Mouse (Mus musculus): ENCODE results near the gene Naa50. TPM values are rescaled to one million over a fixed set of nuclear protein-coding genes. Genes with fewer than 3 reads are reported as not detected.

Naa50 gene
- polyA plus RNA-seq (2012; rRNA removed), result 26.5 and 27.5 TPM in 2 replicates

GRCm38 (mm10) chr16:44139536-44140185, at the start of gene Naa50, which contains the start of gene Atp6v1a:
TSS of gene Naa50 (plus strand) at chr16:44139830.
TSS of gene Atp6v1a (minus strand) at chr16:44139705.
- DNase-seq (ENCODE audit: extremely low spot score in 1 of 2, low spot score in 1 of 2), result peak; percentile 82 to 89

GRCm38 (mm10) chr16:44099377-44099776, 40.3 kb upstream of the Naa50 start:
- no peak for DNase-seq (ENCODE audit: extremely low spot score in 1 of 2, low spot score in 1 of 2)

GRCm38 (mm10) chr16:44101181-44101710, 38.4 kb upstream of the Naa50 start:
- DNase-seq (ENCODE audit: extremely low spot score in 1 of 2, low spot score in 1 of 2), result no peak

GRCm38 (mm10) chr16:44102925-44103324, 36.7 kb upstream of the Naa50 start:
- DNase-seq (ENCODE audit: extremely low spot score in 1 of 2, low spot score in 1 of 2), result no peak

GRCm38 (mm10) chr16:44103806-44104766, 35.5 kb upstream of the Naa50 start:
- DNase-seq (ENCODE audit: extremely low spot score in 1 of 2, low spot score in 1 of 2), result no peak

- DNase-seq (ENCODE audit: extremely low spot score in 1 of 2, low spot score in 1 of 2), result no peak
Measured at GRCm38 (mm10) chr16:44105211-44105610, 34.4 kb upstream of the Naa50 start.

- DNase-seq (ENCODE audit: extremely low spot score in 1 of 2, low spot score in 1 of 2), result peak in 1 of 2 experiments; percentile 52
Measured at GRCm38 (mm10) chr16:44109002-44109401, 30.6 kb upstream of the Naa50 start.

GRCm38 (mm10) chr16:44119753-44120501, 19.7 kb upstream of the Naa50 start:
- no peak for DNase-seq (ENCODE audit: extremely low spot score in 1 of 2, low spot score in 1 of 2)

- DNase-seq (ENCODE audit: extremely low spot score in 1 of 2, low spot score in 1 of 2), result no peak
Measured at GRCm38 (mm10) chr16:44122122-44122521, 17.5 kb upstream of the Naa50 start.

GRCm38 (mm10) chr16:44122574-44122973, 17.1 kb upstream of the Naa50 start:
- DNase-seq (ENCODE audit: extremely low spot score in 1 of 2, low spot score in 1 of 2), result peak in 1 of 2 experiments; percentile 47

GRCm38 (mm10) chr16:44122982-44123725, 16.5 kb upstream of the Naa50 start:
- DNase-seq (ENCODE audit: extremely low spot score in 1 of 2, low spot score in 1 of 2), result peak; percentile 59 to 76

GRCm38 (mm10) chr16:44123786-44124185, 15.8 kb upstream of the Naa50 start:
- DNase-seq (ENCODE audit: extremely low spot score in 1 of 2, low spot score in 1 of 2), result peak in 1 of 2 experiments; percentile 48

GRCm38 (mm10) chr16:44124713-44125112, 14.9 kb upstream of the Naa50 start:
- peak in 1 of 2 experiments; percentile 52 for DNase-seq (ENCODE audit: extremely low spot score in 1 of 2, low spot score in 1 of 2)

GRCm38 (mm10) chr16:44125436-44125835, 14.2 kb upstream of the Naa50 start:
- no peak for DNase-seq (ENCODE audit: extremely low spot score in 1 of 2, low spot score in 1 of 2)

GRCm38 (mm10) chr16:44126437-44126836, 13.2 kb upstream of the Naa50 start:
- no peak for DNase-seq (ENCODE audit: extremely low spot score in 1 of 2, low spot score in 1 of 2)

GRCm38 (mm10) chr16:44132300-44132699, 7.3 kb upstream of the Naa50 start:
- no peak for DNase-seq (ENCODE audit: extremely low spot score in 1 of 2, low spot score in 1 of 2)

GRCm38 (mm10) chr16:44133187-44133586, 6.4 kb upstream of the Naa50 start:
- DNase-seq (ENCODE audit: extremely low spot score in 1 of 2, low spot score in 1 of 2), result no peak

- DNase-seq (ENCODE audit: extremely low spot score in 1 of 2, low spot score in 1 of 2), result peak in 1 of 2 experiments; percentile 42
Measured at GRCm38 (mm10) chr16:44136511-44137021, 3.1 kb upstream of the Naa50 start.

- DNase-seq (ENCODE audit: extremely low spot score in 1 of 2, low spot score in 1 of 2), result peak in 1 of 2 experiments; percentile 30
Measured at GRCm38 (mm10) chr16:44138377-44138978, 1.2 kb upstream of the Naa50 start.
